Mouse (Mus musculus) limb, embryonic 12.5 days (tissue): ENCODE measurements around the gene Nadk. TPM values are rescaled to one million over a fixed set of nuclear protein-coding genes. Genes with fewer than 3 reads are reported as not detected.

Source experiments
- polyA plus RNA-seq: library from polyadenylated mRNA; unstranded; fragments of >200 nt; fragmentation: Nextera tagmentation; extraction: Ambion mirVana; gene quantifications from 2 replicates; pipeline ENCODE4 v1.2.1, GENCODE M21; 2016

The Nadk gene
- polyA plus RNA-seq, 1 experiment from 2014 or later, result 95.4 TPM

Other genes with a start within 250 kb of the Nadk start
- 7.9 and 9.0 TPM in 2 replicates for gene Prkcz, start 201.0 kb upstream of the Nadk start, polyA plus RNA-seq
- 0.21 and 0.23 TPM in 2 replicates for gene Gabrd, start 164.3 kb upstream of the Nadk start, polyA plus RNA-seq
- gene Cfap74, start 153.2 kb upstream of the Nadk start, polyA plus RNA-seq, result 5.6 and 6.8 TPM in 2 replicates
- gene Tmem52, start 93.3 kb upstream of the Nadk start, polyA plus RNA-seq, result not detected in 2 replicates
- 538 and 556 TPM in 2 replicates for gene Gnb1, start 71.0 kb upstream of the Nadk start, polyA plus RNA-seq
- gene Slc35e2, start 39.0 kb downstream of the Nadk start, polyA plus RNA-seq, result 10.9 and 11.6 TPM in 2 replicates
- 78.4 and 82.4 TPM in 2 replicates for gene Cdk11b, start 62.5 kb downstream of the Nadk start, polyA plus RNA-seq
- gene Gm10563, start 83.0 kb downstream of the Nadk start, polyA plus RNA-seq, result not detected in 2 replicates
- 16.0 and 16.3 TPM in 2 replicates for gene Mmp23, start 91.0 kb downstream of the Nadk start, polyA plus RNA-seq
- gene Mib2, start 106.8 kb downstream of the Nadk start, polyA plus RNA-seq, result 36.5 and 37.2 TPM in 2 replicates
- 9.3 and 11.2 TPM in 2 replicates for gene Fndc10, start 132.0 kb downstream of the Nadk start, polyA plus RNA-seq
- gene Ssu72, start 142.4 kb downstream of the Nadk start, polyA plus RNA-seq, result 143 and 145 TPM in 2 replicates
- 1.4 and 1.6 TPM in 2 replicates for gene Tmem240, start 172.4 kb downstream of the Nadk start, polyA plus RNA-seq
- 104 and 108 TPM in 2 replicates for gene Atad3a, start 198.7 kb downstream of the Nadk start, polyA plus RNA-seq
- gene Vwa1, start 212.3 kb downstream of the Nadk start, polyA plus RNA-seq, result 8.3 and 8.8 TPM in 2 replicates
- 0.50 and 0.91 TPM in 2 replicates for gene Tmem88b, start 223.5 kb downstream of the Nadk start, polyA plus RNA-seq
- 0.18 TPM in 1 of 2 replicates, not detected in the other for gene Ankrd65, start 228.1 kb downstream of the Nadk start, polyA plus RNA-seq
- gene Mrpl20, start 240.5 kb downstream of the Nadk start, polyA plus RNA-seq, result 217 and 228 TPM in 2 replicates